Mouse (Mus musculus) MEL (cell line): ENCODE data around the gene Naa35. TPM values are rescaled to one million over a fixed set of nuclear protein-coding genes. Genes with fewer than 3 reads are reported as not detected.

Source experiments
- DNase-seq: peaks from one replicate; pipeline ENCODE4 v3.0.0; 2011; ENCODE audit warnings: low read depth, low spot score
- H3K27ac ChIP-seq: 2 replicates; pipeline ENCODE4 v1.5.1; 2012; ENCODE audit warnings: low read depth, mild to moderate bottlenecking, control low read depth, low read length, moderate library complexity; ENCODE audit not compliant: control insufficient read depth
- H3K27me3 ChIP-seq, 2 experiments: fragments of 150-350 bp in 1 of 2; sonication (generic) in 1 of 2; 2 replicates each; pipeline ENCODE4 v1.6.1; 2012; ENCODE audit warnings: low read length in 2 of 2, mild to moderate bottlenecking in 2 of 2, improper control_type of control experiment in 1 of 2, moderate library complexity in 1 of 2; ENCODE audit not compliant: insufficient read depth in 2 of 2, control insufficient read depth in 1 of 2
- H3K36me3 ChIP-seq, 2 experiments: 2 replicates each; pipeline ENCODE4 v1.6.1; 2012 to 2014; ENCODE audit warnings: low read length in 2 of 2, improper control_type of control experiment in 1 of 2, inconsistent platforms in 1 of 2, mild to moderate bottlenecking in 1 of 2; ENCODE audit not compliant: insufficient read depth in 2 of 2, control insufficient read depth in 1 of 2
- H3K4me1 ChIP-seq, 2 experiments: fragments of 150-350 bp in 1 of 2; sonication (generic) in 1 of 2; 2 replicates each; pipeline ENCODE4 v1.6.1; 2012; ENCODE audit warnings: low read length in 2 of 2, improper control_type of control experiment in 1 of 2, mild to moderate bottlenecking in 1 of 2; ENCODE audit not compliant: insufficient read depth in 2 of 2, control insufficient read depth in 1 of 2
- H3K4me3 ChIP-seq, 2 experiments: fragments of 150-350 bp in 1 of 2; sonication (generic) in 1 of 2; 2 replicates each; pipeline ENCODE4 v1.5.1; 2012; ENCODE audit warnings: low read depth in 2 of 2, low read length in 2 of 2, mild to moderate bottlenecking in 2 of 2, moderate library complexity in 2 of 2, control low read depth in 1 of 2, improper control_type of control experiment in 1 of 2; ENCODE audit not compliant: control insufficient read depth in 1 of 2, insufficient read depth in 1 of 2
- H3K79me2 ChIP-seq: 2 replicates; pipeline ENCODE4 v1.6.1; 2012; ENCODE audit warnings: mild to moderate bottlenecking, low read length, moderate library complexity; ENCODE audit not compliant: control insufficient read depth, poor library complexity, insufficient read depth
- H3K9ac ChIP-seq: 2 replicates; pipeline ENCODE4 v1.6.1; 2012; ENCODE audit warnings: low read depth, mild to moderate bottlenecking, control low read depth, low read length, moderate library complexity; ENCODE audit not compliant: control insufficient read depth, poor library complexity, severe bottlenecking
- H3K9me3 ChIP-seq: fragments of 150-350 bp; sonication (generic); replicated peaks from 2 replicates; pipeline ENCODE4 v1.6.1; 2012; ENCODE audit warnings: mild to moderate bottlenecking, low read length, improper control_type of control experiment, moderate library complexity; ENCODE audit not compliant: insufficient read depth
- CHD1 ChIP-seq: IDR thresholded peaks from 2 replicates; pipeline ENCODE4 v1.6.1; 2012; ENCODE audit warnings: low read depth, mild to moderate bottlenecking, inconsistent platforms, low read length, improper control_type of control experiment
- CHD2 ChIP-seq: IDR thresholded peaks from 2 replicates; pipeline ENCODE4 v1.6.1; 2011; ENCODE audit warnings: low read length, improper control_type of control experiment
- CTCF ChIP-seq, 3 experiments: IDR thresholded peaks in 2 of 3; conservative IDR thresholded peaks in 1 of 3; 2 replicates each; pipeline ENCODE4 v1.5.1; 2011 to 2012; ENCODE audit warnings: low read length in 3 of 3, low read depth in 2 of 3, mild to moderate bottlenecking in 2 of 3, improper control_type of control experiment in 1 of 3, inconsistent platforms in 1 of 3, mixed read lengths in 1 of 3, moderate library complexity in 1 of 3; ENCODE audit not compliant: control insufficient read depth in 1 of 3, insufficient read depth in 1 of 3, poor library complexity in 1 of 3, severe bottlenecking in 1 of 3
- E2F4 ChIP-seq: IDR thresholded peaks from 2 replicates; pipeline ENCODE4 v1.6.1; 2011; ENCODE audit warnings: low read depth, low read length, improper control_type of control experiment, borderline replicate concordance
- EP300 ChIP-seq, 2 experiments: IDR thresholded peaks; 2 replicates each; pipeline ENCODE4 v1.6.1; 2011; ENCODE audit warnings: improper control_type of control experiment in 2 of 2, low read length in 2 of 2, low read depth in 1 of 2, mild to moderate bottlenecking in 1 of 2
- ETS1 ChIP-seq: IDR thresholded peaks from 2 replicates; pipeline ENCODE4 v1.6.1; 2012; ENCODE audit warnings: low read depth, mild to moderate bottlenecking, inconsistent platforms, low read length, improper control_type of control experiment, moderate library complexity
- GATA1 ChIP-seq: IDR thresholded peaks from 2 replicates; pipeline ENCODE4 v1.6.1; 2011; ENCODE audit warnings: low read depth, low read length, improper control_type of control experiment
- HCFC1 ChIP-seq: IDR thresholded peaks from 2 replicates; pipeline ENCODE4 v1.6.1; 2012; ENCODE audit warnings: low read depth, mild to moderate bottlenecking, inconsistent platforms, low read length, improper control_type of control experiment, moderate library complexity
- MAZ ChIP-seq: IDR thresholded peaks from 2 replicates; pipeline ENCODE4 v1.6.1; 2012; ENCODE audit warnings: low read depth, mild to moderate bottlenecking, inconsistent platforms, low read length, improper control_type of control experiment
- MYB ChIP-seq: IDR thresholded peaks from 2 replicates; pipeline ENCODE4 v1.6.1; 2011; ENCODE audit warnings: mild to moderate bottlenecking, low read depth, low read length, improper control_type of control experiment
- MYC ChIP-seq: IDR thresholded peaks from 2 replicates; pipeline ENCODE4 v1.6.1; 2011; ENCODE audit warnings: low read depth, mild to moderate bottlenecking, low read length, improper control_type of control experiment, moderate library complexity
- POLR2AphosphoS2 ChIP-seq: IDR thresholded peaks from 2 replicates; pipeline ENCODE4 v1.6.1; 2011; ENCODE audit warnings: low read length, improper control_type of control experiment
- RAD21 ChIP-seq: IDR thresholded peaks from 2 replicates; pipeline ENCODE4 v1.6.1; 2011; ENCODE audit warnings: mild to moderate bottlenecking, low read depth, low read length, improper control_type of control experiment
- RCOR1 ChIP-seq: IDR thresholded peaks from 2 replicates; pipeline ENCODE4 v1.6.1; 2012; ENCODE audit warnings: low read depth, mild to moderate bottlenecking, inconsistent platforms, low read length, improper control_type of control experiment
- TAL1 ChIP-seq: IDR thresholded peaks from 2 replicates; pipeline ENCODE4 v1.6.1; 2012; ENCODE audit warnings: mild to moderate bottlenecking, inconsistent platforms, low read length, moderate library complexity, mixed read lengths
- UBTF ChIP-seq: IDR thresholded peaks from 2 replicates; pipeline ENCODE4 v1.6.1; 2012; ENCODE audit warnings: low read depth, mild to moderate bottlenecking, inconsistent platforms, low read length, improper control_type of control experiment, moderate library complexity, borderline replicate concordance; ENCODE audit not compliant: insufficient read depth
- USF1 ChIP-seq: IDR thresholded peaks from 2 replicates; pipeline ENCODE4 v1.6.1; 2014; ENCODE audit warnings: low read depth, mild to moderate bottlenecking, inconsistent platforms, low read length, improper control_type of control experiment, moderate library complexity
- ZKSCAN1 ChIP-seq: IDR thresholded peaks from 2 replicates; pipeline ENCODE4 v1.6.1; 2012; ENCODE audit warnings: low read depth, mild to moderate bottlenecking, inconsistent platforms, low read length, improper control_type of control experiment, moderate library complexity
- ZMIZ1 ChIP-seq: IDR thresholded peaks from 2 replicates; pipeline ENCODE4 v1.6.1; 2012; ENCODE audit warnings: low read depth, mild to moderate bottlenecking, inconsistent platforms, low read length, improper control_type of control experiment, moderate library complexity
- polyA plus RNA-seq, 2 experiments: library from polyadenylated mRNA; stranded (reverse) in 1 of 2; unstranded in 1 of 2; fragments of >175 nt in 1 of 2; fragments of >200 nt in 1 of 2; gene quantifications; 2 replicates each; pipeline versions ENCODE4 v1.2.1 to v1.2.4; 2012; ENCODE audit warnings: low replicate concordance in 2 of 2, low read depth in 1 of 2; ENCODE audit not compliant: insufficient read length in 2 of 2, insufficient read depth in 1 of 2, missing spikeins in 1 of 2
- total RNA-seq: library from RNA; depleted of rRNA; stranded (reverse); fragments of 300-350 nt; gene quantifications from 2 replicates; pipeline ENCODE4 v1.2.3, GENCODE M21; 2012

Naa35 gene
- total and polyA plus RNA-seq, 3 experiments, result 19.5 to 44.4 TPM; not detected in 1

GRCm38 (mm10) chr13:59645491-59645890 is 60.4 kb downstream of the Naa35 start:
- Histone ChIP-seq H3K36me3 (peaks cover 0 to 3% of the 10 kb centered on the region in 2 experiments; a peak in 1 of 4 replicates), H3K4me3 (no peak overlapping the region), H3K9ac (no peak overlapping the region), H3K79me2 (no peaks in the 10 kb centered on the region), H3K9me3 (no peaks in the 10 kb centered on the region), H3K27me3 (no peaks in the 10 kb centered on the region), H3K27ac (no peak overlapping the region), H3K4me1 (no peaks in the 10 kb centered on the region)
- TF ChIP-seq ZMIZ1 (no peak), USF1 (no peak), MYC (no peak), ETS1 (no peak), EP300 (IDR thresholded peaks at IDR 0.05; ENCODE audit: low read depth in 1 of 2, low read length in 2 of 2) (no peak), CHD2 (no peak)
- no peak for DNase-seq

GRCm38 (mm10) chr13:59646674-59647244 is 61.7 kb downstream of the Naa35 start:
- TF ChIP-seq GATA1 (no peak), RCOR1 (no peak), CHD1 (no peak), TAL1 (no peak)
- Histone ChIP-seq H3K27me3 (no peaks in the 10 kb centered on the region), H3K79me2 (no peaks in the 10 kb centered on the region), H3K4me1 (no peaks in the 10 kb centered on the region), H3K36me3 (peaks cover 0 to 3% of the 10 kb centered on the region in 2 experiments; a peak in 1 of 4 replicates), H3K27ac (no peak overlapping the region), H3K9me3 (no peaks in the 10 kb centered on the region), H3K9ac (no peak overlapping the region), H3K4me3 (no peak overlapping the region)
- DNase-seq, result no peak

GRCm38 (mm10) chr13:59647484-59647883 is 62.4 kb downstream of the Naa35 start:
- TF ChIP-seq POLR2AphosphoS2, result no peak
- no peak for TF ChIP-seq MAZ
- no peak for TF ChIP-seq GATA1
- no peak for TF ChIP-seq CTCF (IDR thresholded peaks at IDR 0.05 in 2 of 3, conservative IDR thresholded peaks at IDR 0.05 in 1 of 3; ENCODE audit: control insufficient read depth in 1 of 3, insufficient read depth in 1 of 3, low read depth in 2 of 3, low read length in 3 of 3, poor library complexity in 1 of 3, severe bottlenecking in 1 of 3)
- no peak for TF ChIP-seq RAD21
- no peak for TF ChIP-seq E2F4
- no peak for TF ChIP-seq ZKSCAN1
- no peak for TF ChIP-seq UBTF
- TF ChIP-seq MYB, result no peak
- no peak for TF ChIP-seq HCFC1
- H3K4me3 ChIP-seq, result no peak overlapping the region
- no peak for DNase-seq
- peaks cover 0 to 3% of the 10 kb centered on the region in 2 experiments; a peak in 1 of 4 replicates for H3K36me3 ChIP-seq
- H3K79me2 ChIP-seq, result no peaks in the 10 kb centered on the region
- no peaks in the 10 kb centered on the region for H3K4me1 ChIP-seq
- H3K9me3 ChIP-seq, result no peaks in the 10 kb centered on the region
- H3K27ac ChIP-seq, result no peak overlapping the region
- no peak overlapping the region for H3K9ac ChIP-seq
- H3K27me3 ChIP-seq, result no peaks in the 10 kb centered on the region
